ENCODE assay signal across 9 mouse cellular contexts in the genomic region with DNA sequence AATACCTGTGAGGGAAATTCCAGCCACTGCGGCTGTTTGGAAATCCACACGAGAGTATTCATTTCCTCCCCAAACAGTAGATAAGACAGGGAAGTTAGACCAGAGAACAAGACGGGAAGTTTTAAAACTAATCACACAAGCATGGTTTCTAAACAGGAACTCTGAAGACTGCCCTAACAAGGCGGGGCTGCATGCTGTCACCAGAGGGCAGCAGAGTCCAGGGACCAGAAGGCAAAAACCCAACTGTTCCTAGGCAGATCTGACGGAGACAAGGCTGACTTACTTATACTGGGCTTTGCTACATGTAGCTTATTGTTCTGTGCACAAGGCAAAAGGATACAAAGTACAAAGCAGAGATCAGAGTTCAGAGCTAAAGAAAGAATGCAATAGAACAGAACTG. TPM values are rescaled to one million over a fixed set of nuclear protein-coding genes. Genes with fewer than 3 reads are reported as not detected.
DNase-seq lines count a peak whose midpoint lies in the region; ATAC-seq lines count a peak whose summit lies in the region.
"Had no signal": no experiment of that assay in that cellular context is flagged by ENCODE, and none has a peak within 500 bp of the region (broad histone marks: within the 10 kb centered on the region; RNA-seq: fewer than 3 reads in every experiment).

No protein-coding gene starts in this region.

- H3K36me3 ChIP-seq in lung, embryonic 16.5 days (ENCODE audit: control insufficient read depth, insufficient read depth, low read length), result no peaks in the 10 kb centered on the region
- H3K36me3 ChIP-seq: limb, embryonic 15.5 days had no signal

- H3K4me3 ChIP-seq in lung, embryonic 16.5 days (ENCODE audit: low read length), result no peak overlapping the region
- H3K4me3 ChIP-seq: limb, embryonic 15.5 days had no signal

- no peak overlapping the region for H3K9ac ChIP-seq in lung, embryonic 16.5 days (ENCODE audit: low read length)
- H3K9ac ChIP-seq: limb, embryonic 15.5 days had no signal

- H3K27ac ChIP-seq in lung, embryonic 16.5 days (ENCODE audit: low read length), result no peak overlapping the region
- H3K27ac ChIP-seq: limb, embryonic 15.5 days had no signal

- ATAC-seq in lung, embryonic 16.5 days (ENCODE audit: low read depth), result peak; percentile 73

- no peaks in the 10 kb centered on the region for H3K27me3 ChIP-seq in lung, embryonic 16.5 days (ENCODE audit: control insufficient read depth, insufficient read depth, low read depth, low read length)

- DNase-seq in CD4-positive helper T cell, adult 2 months (ENCODE audit: low read depth, low spot score), result peak; percentile 71
- peak; percentile 67 for DNase-seq in T-cell, adult 2 months (ENCODE audit: low spot score)
- DNase-seq in cerebellum, postnatal 25 days, result peak; percentile 88 to 92
- peak; percentile 53 to 77 for DNase-seq in gastrocnemius, postnatal 4 days (ENCODE audit: low spot score in 2 of 2)
- DNase-seq in kidney, postnatal 4 days, result peak; percentile 92
- DNase-seq in right cerebral cortex, postnatal 25 days, result peak; percentile 74
- DNase-seq in urinary bladder, postnatal 25 days (ENCODE audit: low spot score), result peak; percentile 82

- WGBS in lung, embryonic 16.5 days, result 9% methylated on average over 5 of the region's 5 CpGs

- peaks cover 4% of the 10 kb centered on the region; the same call in 1 of the 2 replicates for H3K4me1 ChIP-seq in lung, embryonic 16.5 days (replicated peaks; ENCODE audit: control insufficient read depth, insufficient read depth, low read length)
- H3K4me1 ChIP-seq: limb, embryonic 15.5 days had no signal

- H3K4me2 ChIP-seq in lung, embryonic 16.5 days (ENCODE audit: low read depth, low read length), result no peak overlapping the region
- H3K4me2 ChIP-seq: limb, embryonic 15.5 days had no signal

- H3K9me3 ChIP-seq in lung, embryonic 16.5 days (ENCODE audit: control insufficient read depth, low read length), result no peaks in the 10 kb centered on the region
- H3K9me3 ChIP-seq: limb, embryonic 15.5 days had no signal

RNA-seq across cellular contexts. Expression of gene Mlkl, which starts 5.2 kb away (rescaled TPM):
- 1 to 10 TPM; 2.9 to 3.1 TPM for total RNA-seq in gastrocnemius, postnatal 4 days (2021)
- 5.9 and 6.5 TPM in 2 replicates for polyA plus RNA-seq in lung, embryonic 16.5 days (2015; fragmentation: Nextera tagmentation; extraction: Ambion mirVana)

RNA-seq across cellular contexts. Expression of gene Rfwd3, which starts 43.2 kb away (rescaled TPM):
- total RNA-seq in gastrocnemius, postnatal 4 days (2021), result 10 to 100 TPM; 18.6 to 18.7 TPM
- polyA plus RNA-seq in lung, embryonic 16.5 days (2015; fragmentation: Nextera tagmentation; extraction: Ambion mirVana), result 63.8 and 65.7 TPM in 2 replicates

RNA-seq across cellular contexts. Expression of gene Fa2h, which starts 50.4 kb away (rescaled TPM):
- 1 to 10 TPM; 3.9 to 4.2 TPM for total RNA-seq in gastrocnemius, postnatal 4 days (2021)
- polyA plus RNA-seq in lung, embryonic 16.5 days (2015; fragmentation: Nextera tagmentation; extraction: Ambion mirVana), result 0.11 and 0.13 TPM in 2 replicates
